Mouse (Mus musculus): ENCODE measurements around the gene Enc1.

GRCm38 (mm10) chr13:97242716-97243115 is 1.8 kb downstream of the Enc1 start:
- TF ChIP-seq CTCF (IDR thresholded peaks at IDR 0.05; ENCODE audit: control insufficient read depth, insufficient read depth, insufficient replicate concordance, low read depth, low read length) (no peak), POLR2A (IDR thresholded peaks at IDR 0.05; ENCODE audit: control insufficient read depth, low read depth, low read length) (no peak)

All from testis, adult 2 months (tissue).